Mouse (Mus musculus) cerebellum, adult (tissue): ENCODE measurements at regions not wholly inside any gene's neighbourhood (a gene's known extent, or its start where the extent isn't known, plus 50 kb on each side); places are given as distances from the start of the nearest gene placed in this dataset.

Experiments used
- ATAC-seq: cut with Nextera tagmentation; 2 replicates; pipeline ENCODE4 v1.9.2; 2017; ENCODE audit warnings: mild to moderate bottlenecking, moderate library complexity, mixed read lengths; ENCODE audit not compliant: insufficient number of reproducible peaks, low FRiP score, low TSS enrichment

DNA sequence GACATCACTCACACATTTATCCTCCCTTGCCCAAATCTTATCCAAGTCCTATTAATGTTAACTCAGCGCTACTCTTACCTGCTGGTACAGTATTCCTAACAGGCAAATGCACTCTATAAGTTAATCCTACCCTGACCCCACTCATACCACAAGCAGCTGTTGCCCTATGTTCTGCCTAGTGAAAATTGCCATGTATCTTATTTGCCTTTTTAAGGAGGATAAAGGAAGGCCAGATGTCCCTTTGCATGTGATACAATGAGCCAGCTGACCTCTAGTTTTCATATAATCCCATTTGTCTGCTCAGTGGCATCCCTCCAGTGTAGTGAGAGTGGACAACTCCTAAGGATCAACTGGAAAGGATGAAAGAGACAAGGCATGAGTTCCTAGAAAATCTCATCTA, 67.9 kb upstream of the Ctso start:
- ATAC-seq: no peak
